Mouse (Mus musculus) large intestine, adult 2 months (tissue): ENCODE results near the gene Pik3c2b. TPM values are rescaled to one million over a fixed set of nuclear protein-coding genes. Genes with fewer than 3 reads are reported as not detected.

Source experiments
- DNase-seq: peaks from one replicate; pipeline ENCODE4 v3.0.0-alpha.2; 2012; ENCODE audit warnings: low read depth, low spot score
- WGBS: fragments of 180-500 bp; shearing (Covaris S2); methylation state at CpG from one replicate; pipeline ENCODE4 v1.1.7; 2018; 5-methylcytosine and 5-hydroxymethylcytosine counted together
- polyA plus RNA-seq: library from polyadenylated mRNA; depleted of rRNA; stranded (reverse); fragments of >200 nt; gene quantifications from 2 replicates; pipeline ENCODE4 v1.2.3, GENCODE M21; 2012

Gene Pik3c2b
- polyA plus RNA-seq, 1 experiment, result 20.3 TPM

- DNase-seq, result no peak
- 75% methylated on average over 12 of the region's 12 CpGs for WGBS
Measured at GRCm38 (mm10) chr1:133069275-133070120, 24.0 kb downstream of the Pik3c2b start.

DNA sequence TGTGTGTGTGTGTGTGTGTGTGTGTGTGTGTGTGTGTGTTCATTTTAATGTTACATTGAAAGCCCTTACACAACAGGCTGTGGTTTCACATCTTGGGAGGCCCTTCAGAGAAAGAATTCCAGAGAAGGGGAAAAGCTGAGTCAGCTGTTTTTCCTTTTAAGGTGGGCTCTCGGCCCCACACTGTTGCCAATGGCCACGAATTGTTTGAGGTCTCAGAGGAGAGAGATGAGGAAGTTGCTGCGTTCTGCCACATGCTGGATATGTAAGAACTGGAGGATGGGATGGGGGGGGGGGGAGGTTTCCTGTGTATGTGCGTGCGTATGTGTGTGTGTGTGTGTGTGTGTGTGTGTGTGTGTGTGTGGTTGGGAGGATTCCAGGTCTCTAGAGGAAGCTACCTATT lies 24.7 kb downstream of the Pik3c2b start:
- DNase-seq, result no peak

DNA sequence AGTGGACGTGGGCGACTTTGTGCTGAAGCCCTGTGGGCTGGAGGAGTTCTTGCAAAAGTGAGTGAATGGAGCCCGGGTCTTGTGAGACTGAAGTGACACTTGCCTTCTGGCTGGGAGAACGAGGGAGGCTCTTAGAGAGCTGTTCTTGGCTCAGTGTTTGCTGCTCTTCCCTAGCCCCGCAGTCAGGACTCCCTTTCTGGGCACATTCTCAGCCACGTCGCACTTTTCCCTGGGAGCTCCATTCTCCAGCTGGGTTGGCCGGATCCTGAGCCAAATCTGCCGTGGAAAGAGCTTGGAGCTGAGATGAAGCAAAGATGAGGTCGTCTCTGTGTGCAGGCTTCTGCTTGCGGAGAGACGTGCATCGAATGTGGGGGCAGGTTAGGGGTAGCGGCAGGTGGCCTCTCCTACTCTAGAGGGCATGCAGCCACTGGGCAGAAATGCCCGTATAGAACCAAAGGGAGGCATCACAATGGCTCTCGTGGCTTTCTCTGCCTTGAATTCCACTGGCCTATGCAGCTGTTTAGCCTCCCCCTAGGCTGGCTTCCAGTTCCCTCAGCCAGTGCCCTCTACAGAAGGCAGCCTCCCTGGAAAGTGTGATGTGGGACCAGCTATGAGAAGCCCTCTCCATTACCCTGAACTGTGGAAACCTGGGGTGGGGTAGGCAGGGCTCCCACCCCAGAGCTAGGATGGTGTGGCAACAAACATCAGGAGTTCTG lies 26.4 kb downstream of the Pik3c2b start:
- no peak for DNase-seq
- 76% methylated on average over 16 of the region's 16 CpGs for WGBS

More for the DNA sequence above, 24.7 kb downstream of the Pik3c2b start:
- WGBS, result 68% methylated on average over 5 of the region's 5 CpGs

DNA sequence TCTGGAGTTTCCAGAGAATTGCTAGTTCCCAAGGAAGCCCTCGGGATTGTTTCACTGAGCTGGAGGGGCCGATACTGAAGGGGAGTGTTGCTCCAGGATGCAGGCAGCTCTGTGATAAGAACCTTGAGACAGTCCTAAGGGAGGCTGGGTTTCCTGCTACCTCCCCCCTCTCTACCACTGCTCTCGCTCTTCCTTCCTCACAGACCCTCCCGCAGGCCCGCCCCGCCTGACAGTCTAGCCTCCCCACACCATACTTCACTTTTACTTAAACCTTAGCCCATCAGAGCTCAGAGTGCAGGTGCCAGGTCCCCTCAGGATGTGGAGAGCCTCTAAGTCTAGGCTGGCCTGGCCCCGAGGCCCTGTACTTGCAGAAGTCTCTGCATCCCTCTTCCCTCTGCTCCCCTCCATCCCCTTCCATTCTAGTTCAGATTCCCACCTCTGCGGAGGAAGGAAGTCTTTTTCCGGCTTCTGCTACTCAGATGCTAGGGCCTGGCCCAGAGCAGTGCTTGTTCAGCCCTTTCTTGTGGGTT lies 27.9 kb downstream of the Pik3c2b start:
- WGBS, result 88% methylated on average over 9 of the region's 9 CpGs
- DNase-seq, result no peak

DNA sequence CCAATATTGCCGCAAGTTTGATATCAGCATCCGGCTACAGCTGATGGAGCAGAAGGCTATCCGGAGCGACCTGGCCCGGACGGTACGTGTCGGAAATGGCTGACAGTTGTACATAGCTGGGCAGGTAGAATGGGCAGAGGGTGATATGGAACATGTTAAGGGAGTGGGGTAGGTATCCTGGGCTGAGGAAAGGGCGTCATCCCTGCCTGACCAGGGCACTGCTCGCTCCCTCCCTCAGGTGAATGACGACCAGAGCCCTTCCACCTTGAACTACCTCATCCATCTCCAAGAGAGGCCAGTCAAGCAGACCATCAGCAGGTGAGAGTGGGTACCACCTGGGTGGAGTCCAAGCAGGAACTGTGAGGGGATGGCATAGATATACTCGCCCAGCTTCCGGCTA lies 29.1 kb downstream of the Pik3c2b start:
- no peak for DNase-seq
- 96% methylated on average over 13 of the region's 13 CpGs for WGBS

- DNase-seq, result no peak
- WGBS, result 85% methylated on average over 6 of the region's 6 CpGs
Measured at GRCm38 (mm10) chr1:133075651-133076400, 30.4 kb downstream of the Pik3c2b start.

DNA sequence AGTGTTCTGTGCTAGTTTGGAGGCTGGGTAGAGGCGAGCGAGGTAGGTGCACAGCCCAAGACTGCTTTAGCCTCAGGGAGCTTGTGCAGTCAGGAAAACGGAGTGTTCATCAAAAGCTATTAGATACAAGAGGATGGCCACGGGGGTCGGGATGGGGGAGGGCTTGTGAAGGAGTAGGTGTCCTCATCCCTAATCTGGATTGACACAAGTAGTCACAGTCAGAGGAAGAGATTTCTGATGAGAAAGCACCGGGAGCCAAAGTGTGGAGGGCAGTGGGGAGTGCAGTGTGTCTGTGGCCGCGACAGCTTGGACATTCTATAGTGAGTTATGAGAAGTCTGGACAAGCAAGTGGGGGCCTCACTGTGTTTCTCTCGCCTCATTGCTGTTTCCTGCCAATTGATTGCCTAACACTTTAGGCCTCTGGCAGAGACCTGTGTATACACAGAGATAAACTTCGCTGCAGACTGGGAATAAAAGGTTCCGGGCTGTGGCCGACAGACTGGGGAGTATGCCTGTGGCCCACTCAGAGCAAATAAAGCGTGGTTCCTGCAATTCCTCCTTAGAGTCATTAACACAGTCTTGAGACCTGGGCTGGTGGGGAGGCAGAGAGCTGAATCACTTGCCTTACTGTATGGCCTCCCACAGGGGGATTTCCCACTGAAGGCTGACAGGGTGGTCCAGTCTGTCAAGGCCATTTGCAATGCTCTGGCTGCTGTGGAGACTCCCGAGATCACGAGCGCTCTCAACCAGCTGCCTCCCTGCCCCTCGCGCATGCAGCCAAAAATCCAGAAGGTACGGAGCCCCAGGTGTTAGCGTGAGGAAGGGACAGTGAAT lies 31.4 kb downstream of the Pik3c2b start:
- DNase-seq, result no peak
- WGBS, result 46% methylated on average over 20 of the region's 20 CpGs

- WGBS, result 62% methylated on average over 12 of the region's 12 CpGs
- no peak for DNase-seq
Measured at GRCm38 (mm10) chr1:133077606-133078337, 32.3 kb downstream of the Pik3c2b start.

DNA sequence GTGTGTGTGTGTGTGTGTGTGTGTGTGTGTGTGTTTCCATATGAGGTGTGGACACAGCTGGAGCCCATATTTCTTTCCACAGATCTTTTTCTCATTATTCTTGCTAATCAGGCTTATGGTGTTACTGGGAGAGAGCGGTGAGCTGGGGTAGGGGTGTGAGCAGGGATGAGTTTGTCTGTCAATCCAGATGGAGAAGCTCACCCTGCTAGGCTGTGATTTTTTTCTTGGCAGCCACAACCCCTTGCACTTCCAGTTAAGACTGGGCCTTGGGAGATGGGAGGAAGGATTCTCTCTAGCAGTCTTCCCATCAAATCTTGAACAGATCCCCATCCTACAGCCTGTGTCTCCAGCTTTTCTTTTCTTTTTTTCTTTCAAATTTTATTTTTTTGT lies 32.9 kb downstream of the Pik3c2b start:
- DNase-seq, result no peak
- 72% methylated on average over 1 of the region's 1 CpGs for WGBS

DNA sequence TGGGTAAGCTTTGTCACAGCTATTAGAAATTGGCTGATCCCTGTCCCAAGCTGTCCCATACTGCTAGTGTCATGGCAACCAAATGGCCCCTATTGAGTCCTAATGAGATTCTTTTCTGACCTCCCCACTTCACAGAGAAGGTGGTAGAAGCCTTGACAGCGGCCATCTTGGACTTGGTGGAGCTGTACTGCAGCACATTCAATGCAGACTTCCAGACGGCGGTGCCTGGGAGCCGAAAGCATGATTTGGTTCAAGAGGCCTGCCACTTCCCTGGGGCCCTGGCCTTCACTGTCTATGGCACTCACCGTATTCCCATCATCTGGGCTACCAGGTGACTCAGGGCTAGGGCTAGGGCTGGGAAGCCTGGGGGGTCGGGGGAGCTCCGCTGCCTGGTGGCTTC lies 34.0 kb downstream of the Pik3c2b start:
- no peak for DNase-seq
- 96% methylated on average over 7 of the region's 7 CpGs for WGBS

DNA sequence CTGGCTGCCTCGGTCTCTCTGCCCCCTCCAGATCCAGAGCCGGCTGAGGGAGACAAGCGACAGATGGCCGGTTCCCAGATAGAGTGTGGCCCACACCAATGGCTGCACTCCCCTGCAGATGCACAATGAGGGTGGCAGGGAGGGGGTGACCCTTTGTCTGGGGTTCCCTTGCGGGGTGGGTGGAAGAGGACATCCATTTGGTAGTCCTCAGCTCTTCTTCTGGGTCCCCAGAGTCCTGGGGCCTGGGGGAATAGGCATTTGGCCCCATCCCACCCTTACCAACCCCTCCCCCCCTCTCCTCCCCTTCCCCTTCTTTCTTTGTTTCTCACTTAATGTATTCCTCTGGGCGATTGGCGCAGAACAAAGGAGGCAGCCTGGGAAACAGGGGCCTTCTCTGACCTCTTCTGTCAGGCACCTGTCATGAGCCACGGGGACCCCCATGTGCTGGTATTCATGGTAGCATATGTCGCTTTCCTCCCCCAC lies 34.7 kb downstream of the Pik3c2b start:
- DNase-seq, result no peak
- WGBS, result 88% methylated on average over 9 of the region's 9 CpGs

GRCm38 (mm10) chr1:133080717-133081116 lies 35.2 kb downstream of the Pik3c2b start:
- no peak for DNase-seq
- WGBS, result 89% methylated on average over 6 of the region's 6 CpGs

GRCm38 (mm10) chr1:133083003-133083546 lies 37.6 kb downstream of the Pik3c2b start:
- DNase-seq, result no peak
- 66% methylated on average over 5 of the region's 5 CpGs for WGBS

- peak; percentile 95 for DNase-seq
- 24% methylated on average over 11 of the region's 11 CpGs for WGBS
Measured at GRCm38 (mm10) chr1:133083942-133084625, 38.6 kb downstream of the Pik3c2b start.

GRCm38 (mm10) chr1:133084708-133085416 lies 39.4 kb downstream of the Pik3c2b start:
- WGBS, result 66% methylated on average over 14 of the region's 14 CpGs
- DNase-seq, result no peak

- 89% methylated on average over 8 of the region's 8 CpGs for WGBS
- DNase-seq, result no peak
Measured at GRCm38 (mm10) chr1:133085417-133085742, 39.9 kb downstream of the Pik3c2b start.

GRCm38 (mm10) chr1:133086804-133087203 lies 41.3 kb downstream of the Pik3c2b start:
- 94% methylated on average over 10 of the region's 10 CpGs for WGBS
- no peak for DNase-seq
